Mouse (Mus musculus): ENCODE data around the gene Gtf3a. TPM values are rescaled to one million over a fixed set of nuclear protein-coding genes. Genes with fewer than 3 reads are reported as not detected.

The Gtf3a gene
- polyA plus RNA-seq, 1 experiment from 2014 or later = 116 TPM

- no peak overlapping the region for H3K27ac ChIP-seq
- H3K27me3 ChIP-seq (replicated peaks) = no peaks in the 10 kb centered on the region
- H3K4me3 ChIP-seq = no peak overlapping the region
- 78% methylated on average over 6 of the region's 6 CpGs for WGBS
- no peak for ATAC-seq (replicated peaks)
- no peak overlapping the region for H3K9ac ChIP-seq
- H3K9me3 ChIP-seq = no peaks in the 10 kb centered on the region
- H3K4me1 ChIP-seq = no peaks in the 10 kb centered on the region
- no peaks in the 10 kb centered on the region for H3K36me3 ChIP-seq (replicated peaks)
- H3K4me2 ChIP-seq = no peak overlapping the region
Observed at GRCm38 (mm10) chr5:146994973-146995372, 46.5 kb downstream of the Gtf3a start.

GRCm38 (mm10) chr5:146996812-146997211 is 48.4 kb downstream of the Gtf3a start:
- Histone ChIP-seq H3K27me3 (replicated peaks) (no peaks in the 10 kb centered on the region), H3K9me3 (no peaks in the 10 kb centered on the region), H3K9ac (no peak overlapping the region), H3K4me3 (no peak overlapping the region), H3K4me1 (no peaks in the 10 kb centered on the region), H3K4me2 (no peak overlapping the region), H3K27ac (no peak overlapping the region), H3K36me3 (replicated peaks) (no peaks in the 10 kb centered on the region)
- 87% methylated on average over 7 of the region's 7 CpGs for WGBS
- ATAC-seq (replicated peaks) = no peak

- no peaks in the 10 kb centered on the region for H3K36me3 ChIP-seq (replicated peaks)
- H3K4me2 ChIP-seq = no peak overlapping the region
- no peak overlapping the region for H3K9ac ChIP-seq
- WGBS = 94% methylated on average over 12 of the region's 12 CpGs
- no peaks in the 10 kb centered on the region for H3K4me1 ChIP-seq
- no peaks in the 10 kb centered on the region for H3K27me3 ChIP-seq (replicated peaks)
- no peak for ATAC-seq (replicated peaks)
- H3K4me3 ChIP-seq = no peak overlapping the region
- H3K9me3 ChIP-seq = no peaks in the 10 kb centered on the region
- no peak overlapping the region for H3K27ac ChIP-seq
Observed at GRCm38 (mm10) chr5:146998802-146999201, 50.3 kb downstream of the Gtf3a start.

GRCm38 (mm10) chr5:147001312-147001711 is 52.9 kb downstream of the Gtf3a start:
- H3K36me3 ChIP-seq (replicated peaks) = no peaks in the 10 kb centered on the region
- H3K27ac ChIP-seq = no peak overlapping the region
- no peak overlapping the region for H3K9ac ChIP-seq
- no peaks in the 10 kb centered on the region for H3K4me1 ChIP-seq
- H3K4me3 ChIP-seq = no peak overlapping the region
- H3K4me2 ChIP-seq = no peak overlapping the region
- no peak for ATAC-seq (replicated peaks)
- 90% methylated on average over 4 of the region's 4 CpGs for WGBS
- H3K27me3 ChIP-seq (replicated peaks) = no peaks in the 10 kb centered on the region
- no peaks in the 10 kb centered on the region for H3K9me3 ChIP-seq

- ATAC-seq (replicated peaks) = no peak
- Histone ChIP-seq H3K36me3 (replicated peaks) (no peaks in the 10 kb centered on the region), H3K9me3 (no peaks in the 10 kb centered on the region), H3K27ac (no peak overlapping the region), H3K4me1 (no peaks in the 10 kb centered on the region), H3K27me3 (replicated peaks) (no peaks in the 10 kb centered on the region), H3K9ac (no peak overlapping the region), H3K4me2 (no peak overlapping the region), H3K4me3 (no peak overlapping the region)
- 77% methylated on average over 1 of the region's 1 CpGs for WGBS
Observed at GRCm38 (mm10) chr5:147003303-147003702, 54.8 kb downstream of the Gtf3a start.

Other genes starting within 250 kb of the Gtf3a start
- 16.4 and 16.7 TPM in 2 replicates for gene Usp12, start 153.7 kb upstream of the Gtf3a start, polyA plus RNA-seq (2015; fragmentation: Nextera tagmentation; extraction: Ambion mirVana)
- 286 and 302 TPM in 2 replicates for gene Rpl21, start 115.8 kb upstream of the Gtf3a start, polyA plus RNA-seq (2015; fragmentation: Nextera tagmentation; extraction: Ambion mirVana)
- gene Rasl11a, start 103.6 kb upstream of the Gtf3a start, polyA plus RNA-seq (2015; fragmentation: Nextera tagmentation; extraction: Ambion mirVana) = 7.4 and 9.2 TPM in 2 replicates
- gene Mtif3, start 15.1 kb downstream of the Gtf3a start, polyA plus RNA-seq (2015; fragmentation: Nextera tagmentation; extraction: Ambion mirVana) = 28.3 and 28.9 TPM in 2 replicates
- gene Lnx2, start 127.9 kb downstream of the Gtf3a start, polyA plus RNA-seq (2015; fragmentation: Nextera tagmentation; extraction: Ambion mirVana) = 3.9 and 4.0 TPM in 2 replicates
- gene Polr1d, start 128.4 kb downstream of the Gtf3a start, polyA plus RNA-seq (2015; fragmentation: Nextera tagmentation; extraction: Ambion mirVana) = 95.6 and 96.5 TPM in 2 replicates
- 5.5 and 6.7 TPM in 2 replicates for gene Gsx1, start 240.0 kb downstream of the Gtf3a start, polyA plus RNA-seq (2015; fragmentation: Nextera tagmentation; extraction: Ambion mirVana)

All from midbrain, embryonic 15.5 days (tissue).